Mouse (Mus musculus): ENCODE results near the gene Mymk. TPM values are rescaled to one million over a fixed set of nuclear protein-coding genes. Genes with fewer than 3 reads are reported as not detected.

Mymk gene
- polyA plus RNA-seq, 1 experiment from 2014 or later = not detected

DNA sequence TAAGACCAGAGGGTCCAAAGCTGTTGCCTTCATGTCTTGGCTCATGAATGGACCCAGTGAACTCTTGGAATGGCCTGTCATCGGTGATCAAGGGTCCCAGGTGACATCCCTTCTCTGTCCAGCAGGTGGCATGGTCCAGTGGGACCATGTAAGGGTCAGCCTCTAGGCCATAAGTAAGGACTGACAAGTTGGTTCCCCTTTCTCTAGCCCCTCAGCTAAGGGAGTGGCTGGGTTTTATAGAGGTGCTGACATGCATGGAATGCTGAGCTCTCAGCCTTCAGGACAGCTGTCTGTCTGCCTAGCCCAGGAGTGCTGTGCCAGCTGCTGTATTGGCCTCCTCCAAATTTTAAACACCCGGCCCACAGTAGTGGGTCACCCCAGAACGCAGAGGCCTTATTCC, 3.5 kb upstream of the Mymk start:
- no peak overlapping the region for H3K9ac ChIP-seq (ENCODE audit: low read depth, low read length)
- DNase-seq (ENCODE audit: low spot score) = peak; percentile 65

DNA sequence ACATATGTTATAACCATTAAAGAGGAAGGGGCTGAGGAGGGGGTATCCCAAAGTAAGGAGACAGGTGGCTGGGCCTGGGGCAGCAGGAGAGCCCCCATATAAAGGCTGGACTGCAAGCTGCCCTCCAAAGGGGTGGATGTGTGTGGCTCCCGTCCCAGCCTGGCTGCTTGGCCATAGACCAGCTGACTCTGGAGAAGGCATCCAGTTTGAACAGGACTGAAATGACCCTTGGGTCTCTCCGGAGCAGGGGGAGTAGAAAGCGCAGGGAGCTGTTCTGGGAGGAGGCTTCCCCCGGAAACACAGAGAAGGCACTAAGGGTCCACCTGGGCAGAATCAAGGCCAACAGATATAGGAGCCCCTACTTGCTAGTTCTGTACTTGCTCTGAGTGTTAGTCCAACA, 2.8 kb upstream of the Mymk start:
- DNase-seq (ENCODE audit: low spot score) = peak; percentile 38
- H3K4me2 ChIP-seq (ENCODE audit: low read length) = no peak overlapping the region
- H3K27me3 ChIP-seq (ENCODE audit: insufficient read depth, low read length) = no peaks in the 10 kb centered on the region
- no peak overlapping the region for H3K27ac ChIP-seq
- TF ChIP-seq CTCF (IDR thresholded peaks at IDR 0.05; ENCODE audit: low read depth) = no peak
- 51% methylated on average over 4 of the region's 4 CpGs for WGBS
- H3K4me3 ChIP-seq (replicated peaks; ENCODE audit: low read depth, low read length) = no peak overlapping the region
- H3K4me1 ChIP-seq (replicated peaks; ENCODE audit: insufficient read depth, low read length) = peaks cover 25% of the 10 kb centered on the region
- no peak for ATAC-seq (replicated peaks; ENCODE audit: low FRiP score, low read depth)
- no peaks in the 10 kb centered on the region for H3K36me3 ChIP-seq (ENCODE audit: insufficient read depth, low read length)
- no peaks in the 10 kb centered on the region for H3K9me3 ChIP-seq (replicated peaks; ENCODE audit: low read length)
- no peak overlapping the region for H3K9ac ChIP-seq (ENCODE audit: low read depth, low read length)

More for the DNA sequence above, 3.5 kb upstream of the Mymk start:
- H3K4me3 ChIP-seq (replicated peaks; ENCODE audit: low read depth, low read length) = no peak overlapping the region
- no peak overlapping the region for H3K4me2 ChIP-seq (ENCODE audit: low read length)
- peaks cover 25% of the 10 kb centered on the region for H3K4me1 ChIP-seq (replicated peaks; ENCODE audit: insufficient read depth, low read length)
- no peak overlapping the region for H3K27ac ChIP-seq
- H3K9me3 ChIP-seq (replicated peaks; ENCODE audit: low read length) = no peaks in the 10 kb centered on the region
- no peaks in the 10 kb centered on the region for H3K27me3 ChIP-seq (ENCODE audit: insufficient read depth, low read length)
- H3K36me3 ChIP-seq (ENCODE audit: insufficient read depth, low read length) = no peaks in the 10 kb centered on the region
- WGBS = 59% methylated on average over 3 of the region's 3 CpGs
- peak; percentile 72 for TF ChIP-seq CTCF (IDR thresholded peaks at IDR 0.05; ENCODE audit: low read depth)
- ATAC-seq (replicated peaks; ENCODE audit: low FRiP score, low read depth) = peak; percentile 44; the same call in 1 of the 2 replicates

GRCm38 (mm10) chr2:27073407-27073806, 1.4 kb upstream of the Mymk start:
- H3K27ac ChIP-seq = no peak overlapping the region
- 58% methylated on average over 4 of the region's 4 CpGs for WGBS

GRCm38 (mm10) chr2:27071137-27071536, 842 bp downstream of the Mymk start:
- Histone ChIP-seq H3K4me2 (ENCODE audit: low read length) (no peak overlapping the region), H3K9me3 (replicated peaks; ENCODE audit: low read length) (no peaks in the 10 kb centered on the region), H3K4me3 (replicated peaks; ENCODE audit: low read depth, low read length) (no peak overlapping the region), H3K9ac (ENCODE audit: low read depth, low read length) (no peak overlapping the region), H3K36me3 (ENCODE audit: insufficient read depth, low read length) (no peaks in the 10 kb centered on the region), H3K4me1 (replicated peaks; ENCODE audit: insufficient read depth, low read length) (0 out of 2 replicates have a peak, but pooled peaks cover 8% of the 10 kb centered on the region), H3K27me3 (ENCODE audit: insufficient read depth, low read length) (no peaks in the 10 kb centered on the region), H3K27ac (no peak overlapping the region)
- ATAC-seq (replicated peaks; ENCODE audit: low FRiP score, low read depth) = no peak
- DNase-seq (ENCODE audit: low spot score) = peak; percentile 80
- 13% methylated on average over 4 of the region's 4 CpGs for WGBS
- no peak for TF ChIP-seq CTCF (IDR thresholded peaks at IDR 0.05; ENCODE audit: low read depth)

More at GRCm38 (mm10) chr2:27073407-27073806, 1.4 kb upstream of the Mymk start:
- Histone ChIP-seq H3K36me3 (ENCODE audit: insufficient read depth, low read length) (no peaks in the 10 kb centered on the region), H3K9ac (ENCODE audit: low read depth, low read length) (no peak overlapping the region), H3K27me3 (ENCODE audit: insufficient read depth, low read length) (no peaks in the 10 kb centered on the region), H3K4me3 (replicated peaks; ENCODE audit: low read depth, low read length) (no peak overlapping the region), H3K4me1 (replicated peaks; ENCODE audit: insufficient read depth, low read length) (peaks cover 11% of the 10 kb centered on the region; the same call in 1 of the 2 replicates), H3K4me2 (ENCODE audit: low read length) (no peak overlapping the region), H3K9me3 (replicated peaks; ENCODE audit: low read length) (no peaks in the 10 kb centered on the region)
- no peak for ATAC-seq (replicated peaks; ENCODE audit: low FRiP score, low read depth)
- TF ChIP-seq CTCF (IDR thresholded peaks at IDR 0.05; ENCODE audit: low read depth) = no peak
- no peak for DNase-seq (ENCODE audit: low spot score)

DNA sequence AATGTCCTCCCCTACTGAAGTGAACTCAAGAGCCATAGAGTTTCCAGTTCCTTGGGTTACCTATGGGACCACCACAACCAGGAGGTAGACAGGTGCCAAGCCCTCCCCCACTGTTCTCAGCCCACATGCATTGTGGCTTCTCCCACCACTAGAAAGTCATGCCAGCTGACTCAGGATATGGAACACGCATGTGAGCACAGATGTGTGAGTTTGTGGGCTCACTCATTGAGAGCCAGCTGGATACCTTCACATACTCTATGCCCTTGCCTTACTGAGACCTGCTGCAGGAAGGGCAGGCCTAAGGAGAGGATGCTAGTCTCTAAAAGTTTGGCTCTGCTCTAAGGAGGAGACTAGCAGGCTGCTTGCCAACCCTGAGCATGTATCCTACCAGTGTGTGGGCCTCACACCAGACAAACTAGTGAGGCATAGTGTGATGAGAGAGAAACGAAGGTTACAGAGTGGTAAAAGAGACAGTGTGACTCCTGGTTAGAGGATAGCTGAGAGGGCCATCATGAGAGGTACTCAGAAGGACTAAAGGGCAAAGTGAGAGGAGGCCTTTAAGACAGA, 1.6 kb downstream of the Mymk start:
- Histone ChIP-seq H3K36me3 (ENCODE audit: insufficient read depth, low read length) (no peaks in the 10 kb centered on the region), H3K27ac (no peak overlapping the region), H3K9ac (ENCODE audit: low read depth, low read length) (no peak overlapping the region), H3K27me3 (ENCODE audit: insufficient read depth, low read length) (no peaks in the 10 kb centered on the region), H3K9me3 (replicated peaks; ENCODE audit: low read length) (no peaks in the 10 kb centered on the region), H3K4me1 (replicated peaks; ENCODE audit: insufficient read depth, low read length) (0 out of 2 replicates have a peak, but pooled peaks cover 5% of the 10 kb centered on the region), H3K4me2 (ENCODE audit: low read length) (no peak overlapping the region), H3K4me3 (replicated peaks; ENCODE audit: low read depth, low read length) (no peak overlapping the region)
- TF ChIP-seq CTCF (IDR thresholded peaks at IDR 0.05; ENCODE audit: low read depth) = no peak
- no peak for DNase-seq (ENCODE audit: low spot score)
- no peak for ATAC-seq (replicated peaks; ENCODE audit: low FRiP score, low read depth)
- 85% methylated on average over 2 of the region's 2 CpGs for WGBS

- H3K9ac ChIP-seq (ENCODE audit: low read depth, low read length) = no peak overlapping the region
- no peak for TF ChIP-seq CTCF (IDR thresholded peaks at IDR 0.05; ENCODE audit: low read depth)
- WGBS = 57% methylated on average over 3 of the region's 3 CpGs
- H3K4me2 ChIP-seq (ENCODE audit: low read length) = no peak overlapping the region
- H3K9me3 ChIP-seq (replicated peaks; ENCODE audit: low read length) = no peaks in the 10 kb centered on the region
- no peak overlapping the region for H3K27ac ChIP-seq
- DNase-seq (ENCODE audit: low spot score) (no peak), ATAC-seq (replicated peaks; ENCODE audit: low FRiP score, low read depth) (no peak)
- no peak overlapping the region for H3K4me3 ChIP-seq (replicated peaks; ENCODE audit: low read depth, low read length)
- no peaks in the 10 kb centered on the region for H3K4me1 ChIP-seq (replicated peaks; ENCODE audit: insufficient read depth, low read length)
- H3K36me3 ChIP-seq (ENCODE audit: insufficient read depth, low read length) = no peaks in the 10 kb centered on the region
- H3K27me3 ChIP-seq (ENCODE audit: insufficient read depth, low read length) = no peaks in the 10 kb centered on the region
These were observed 2.3 kb downstream of the Mymk start for GRCm38 (mm10) chr2:27069646-27070045.

DNA sequence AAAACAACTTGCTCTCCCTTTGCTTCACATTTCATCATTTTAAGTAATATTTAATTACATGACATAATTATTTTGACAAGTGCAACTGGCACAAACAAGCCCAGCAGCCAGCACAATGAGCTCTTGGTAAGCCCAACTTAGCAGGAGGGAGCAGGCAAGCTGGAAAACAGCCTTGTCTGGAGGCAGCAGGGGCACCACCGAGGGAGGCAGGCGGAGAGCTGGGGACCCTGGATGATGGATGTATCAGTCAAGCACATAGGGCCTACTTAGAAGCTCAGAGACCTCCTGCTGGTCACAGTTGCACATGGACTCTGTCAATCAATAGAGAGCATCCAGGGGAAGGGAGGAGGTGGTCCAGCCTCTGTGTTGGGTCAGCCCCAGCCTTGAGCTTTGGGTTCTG, 4.0 kb downstream of the Mymk start:
- Histone ChIP-seq H3K4me2 (ENCODE audit: low read length) (no peak overlapping the region), H3K27ac (no peak overlapping the region), H3K36me3 (ENCODE audit: insufficient read depth, low read length) (no peaks in the 10 kb centered on the region), H3K4me1 (replicated peaks; ENCODE audit: insufficient read depth, low read length) (no peaks in the 10 kb centered on the region), H3K9me3 (replicated peaks; ENCODE audit: low read length) (no peaks in the 10 kb centered on the region), H3K4me3 (replicated peaks; ENCODE audit: low read depth, low read length) (no peak overlapping the region), H3K27me3 (ENCODE audit: insufficient read depth, low read length) (no peaks in the 10 kb centered on the region), H3K9ac (ENCODE audit: low read depth, low read length) (no peak overlapping the region)
- TF ChIP-seq CTCF (IDR thresholded peaks at IDR 0.05; ENCODE audit: low read depth) = no peak
- 46% methylated on average over 2 of the region's 2 CpGs for WGBS
- DNase-seq (ENCODE audit: low spot score) (no peak), ATAC-seq (replicated peaks; ENCODE audit: low FRiP score, low read depth) (no peak)

Measured in kidney, postnatal 0 days (tissue).